Mouse (Mus musculus) CH12.LX (cell line): ENCODE measurements at regions not wholly inside any gene's neighbourhood (a gene's known extent, or its start where the extent isn't known, plus 50 kb on each side); places are given as distances from the start of the nearest gene placed in this dataset.

ENCODE experiments used
- DNase-seq: peaks from one replicate; pipeline ENCODE4 v3.0.0-alpha.2; 2013; ENCODE audit errors: extremely low read depth
- H3K27ac ChIP-seq: 2 replicates; pipeline ENCODE4 v1.5.1; 2012; ENCODE audit warnings: low read depth, mild to moderate bottlenecking, control low read depth, moderate library complexity; ENCODE audit not compliant: insufficient read depth
- H3K27me3 ChIP-seq: replicated peaks from 2 replicates; pipeline ENCODE3; 2012; ENCODE audit warnings: inconsistent platforms
- H3K36me3 ChIP-seq, 2 experiments: replicated peaks in 1 of 2; 2 replicates each; pipeline versions ENCODE3 to v1.6.1; 2012; ENCODE audit warnings: inconsistent platforms in 1 of 2, low read length in 1 of 2, mild to moderate bottlenecking in 1 of 2, mixed read lengths in 1 of 2, moderate library complexity in 1 of 2; ENCODE audit not compliant: control insufficient read depth in 1 of 2, insufficient read depth in 1 of 2
- H3K4me1 ChIP-seq, 2 experiments: 2 replicates each; pipeline ENCODE4 v1.6.1; 2012; ENCODE audit warnings: inconsistent platforms in 1 of 2, moderate library complexity in 1 of 2; ENCODE audit not compliant: insufficient read depth in 2 of 2, control insufficient read depth in 1 of 2
- H3K4me2 ChIP-seq: 2 replicates; pipeline ENCODE4 v1.6.1; 2012; ENCODE audit warnings: low read depth, mild to moderate bottlenecking, control low read depth; ENCODE audit not compliant: poor library complexity, insufficient read depth, severe bottlenecking
- H3K4me3 ChIP-seq, 3 experiments: fragments of 150-350 bp in 1 of 3; sonication (generic) in 1 of 3; replicated peaks in 1 of 3; 2 replicates each; pipeline versions ENCODE3 to v1.5.1; 2011 to 2012; ENCODE audit warnings: low read depth in 2 of 3, low read length in 2 of 3, mild to moderate bottlenecking in 2 of 3, moderate library complexity in 2 of 3, control low read depth in 1 of 3, improper control_type of control experiment in 1 of 3, inconsistent platforms in 1 of 3, mixed read lengths in 1 of 3; ENCODE audit not compliant: poor library complexity in 1 of 3
- H3K79me2 ChIP-seq: replicated peaks from 2 replicates; pipeline ENCODE4 v1.6.1; 2012; ENCODE audit warnings: mild to moderate bottlenecking, moderate library complexity; ENCODE audit not compliant: control insufficient read depth, poor library complexity, insufficient read depth, severe bottlenecking; ENCODE audit errors: extremely low read depth
- H3K9ac ChIP-seq: 2 replicates; pipeline ENCODE4 v1.6.1; 2012; ENCODE audit warnings: low read depth, mild to moderate bottlenecking, control low read depth, moderate library complexity; ENCODE audit not compliant: insufficient read depth
- H3K9me3 ChIP-seq: replicated peaks from 2 replicates; pipeline ENCODE3; 2012; ENCODE audit warnings: low read length, inconsistent platforms, mixed read lengths
- PAX5 ChIP-seq: IDR thresholded peaks from 2 replicates; pipeline ENCODE4 v1.6.1; 2012; ENCODE audit warnings: low read length, inconsistent platforms, mixed read lengths
- RAD21 ChIP-seq: IDR thresholded peaks from 2 replicates; pipeline ENCODE4 v1.6.1; 2011; ENCODE audit warnings: low read depth, mild to moderate bottlenecking, low read length, improper control_type of control experiment, moderate library complexity
- dilution Hi-C: fragments of 300-500 bp; cut with MboI; formaldehyde crosslinking; loops from 2 replicates; pipeline ENCODE4 v1.14.3; 2020; ENCODE audit warnings: low sequenced_read_pairs; ENCODE audit not compliant: extremely low pct_unique_long_range_greater_than_20kb, extremely low pct_ligation_motif_present
- in situ Hi-C: fragments of 300-500 bp; cut with MboI; formaldehyde crosslinking; loops from 3 replicates; pipeline ENCODE4 v1.14.3; 2019; ENCODE audit warnings: low sequenced_read_pairs, low pct_ligation_motif_present, low pct_unique_long_range_greater_than_20kb, mixed read lengths

DNA sequence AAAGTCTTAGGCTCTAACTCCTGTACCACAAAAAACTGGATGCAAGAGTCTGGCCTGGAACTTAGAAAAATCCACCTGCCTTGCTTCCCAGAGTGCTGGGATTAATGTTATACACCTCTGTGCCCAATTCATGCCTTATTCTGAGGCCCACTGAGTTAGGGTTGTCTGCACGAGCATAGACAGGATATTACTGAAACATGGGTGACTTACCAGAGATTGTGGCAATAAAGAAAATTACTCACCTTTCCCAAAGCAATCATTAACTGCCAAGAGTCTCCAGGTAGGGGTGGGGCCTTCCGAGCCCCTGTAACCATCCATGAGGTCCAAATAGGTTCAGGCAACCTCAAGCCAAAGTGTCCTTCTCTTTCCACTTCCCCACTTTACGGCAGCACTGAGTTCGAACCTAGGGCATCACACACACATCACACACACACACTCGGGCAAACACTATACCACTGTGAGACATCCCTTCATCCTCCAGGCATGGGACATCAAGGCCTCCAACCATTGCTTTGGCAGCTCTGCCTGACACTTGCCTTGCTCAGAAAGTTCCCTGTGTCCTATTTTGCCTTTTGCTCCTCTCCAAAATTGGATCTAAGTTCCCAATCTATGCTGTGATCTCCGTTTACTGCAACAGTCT is 53.7 kb upstream of the Peli1 start (continued):
- TF ChIP-seq PAX5, result no peak

GRCm38 (mm10) chr11:21041201-21041600 is 49.9 kb upstream of the Peli1 start:
- dilution Hi-C loops (no loop called here), in situ Hi-C loops (no loop called here)
- Histone ChIP-seq H3K9me3 (no peaks in the 10 kb centered on the region), H3K27ac (no peak overlapping the region), H3K27me3 (no peaks in the 10 kb centered on the region), H3K4me2 (no peak overlapping the region), H3K9ac (no peak overlapping the region), H3K4me3 (no peak overlapping the region)
- no peak for DNase-seq
- no peak for TF ChIP-seq RAD21
- TF ChIP-seq, all 38 proteins: peak for 0
- Histone ChIP-seq H3K79me2 (no peaks in the 10 kb centered on the region), H3K36me3 (no peaks in the 10 kb centered on the region), H3K4me1 (peaks cover 7 to 17% of the 10 kb centered on the region in 2 experiments; a peak in 3 of 4 replicates)
